Mouse (Mus musculus): ENCODE results near the gene Fgf11. TPM values are rescaled to one million over a fixed set of nuclear protein-coding genes. Genes with fewer than 3 reads are reported as not detected.

The Fgf11 gene
- total RNA-seq, 2 experiments from 2014 or later: 14.1 to 18.7 TPM

DNA sequence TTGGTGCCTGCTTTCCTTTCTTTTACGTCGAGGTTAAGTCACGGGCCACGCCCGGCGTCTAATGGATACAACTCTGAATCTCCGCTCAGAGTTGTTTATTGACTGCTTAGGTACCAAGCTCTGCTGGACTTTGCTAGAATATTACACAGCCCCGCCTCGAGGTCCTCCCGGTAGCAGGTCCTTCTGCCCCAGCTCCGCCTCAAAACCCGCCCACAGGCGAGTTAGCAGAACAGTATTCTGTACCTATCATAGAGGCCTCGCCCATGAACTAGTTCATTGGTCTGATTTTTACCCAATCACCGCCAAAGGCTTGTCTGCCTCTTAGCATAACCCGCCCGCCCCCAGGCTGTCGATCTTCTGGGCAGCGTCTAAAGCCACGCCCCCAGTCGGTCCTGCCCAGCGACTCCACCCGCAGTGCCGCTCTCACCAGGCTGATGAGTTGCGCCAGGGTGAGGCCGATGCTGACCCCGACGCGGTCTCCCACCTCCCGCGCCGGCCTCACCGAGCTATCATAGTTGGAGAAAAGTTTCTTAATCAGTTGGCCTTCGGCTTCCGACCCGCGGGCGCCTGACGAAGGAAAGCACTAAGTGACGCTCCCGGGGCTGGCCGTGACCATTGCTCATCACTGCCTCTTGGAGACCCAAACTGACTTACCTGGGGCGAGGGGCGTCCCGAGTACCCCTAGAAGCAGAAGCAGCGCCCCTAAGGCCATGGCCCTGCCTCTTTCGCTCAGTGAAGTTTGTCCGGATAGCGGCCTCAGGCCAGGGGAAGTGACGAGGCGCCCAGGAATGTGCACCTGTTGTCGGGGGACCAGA, 6.3 kb downstream of the Fgf11 start, which contains the start of gene Chrnb1:
Chrnb1 (minus strand) TSS at position 776 of the 815 bp plus-strand sequence.
- intact Hi-C loops (cut with DNase I): no loop called here
- DNase-seq (ENCODE audit: low spot score in 2 of 2): peak; percentile 81 to 84

DNA sequence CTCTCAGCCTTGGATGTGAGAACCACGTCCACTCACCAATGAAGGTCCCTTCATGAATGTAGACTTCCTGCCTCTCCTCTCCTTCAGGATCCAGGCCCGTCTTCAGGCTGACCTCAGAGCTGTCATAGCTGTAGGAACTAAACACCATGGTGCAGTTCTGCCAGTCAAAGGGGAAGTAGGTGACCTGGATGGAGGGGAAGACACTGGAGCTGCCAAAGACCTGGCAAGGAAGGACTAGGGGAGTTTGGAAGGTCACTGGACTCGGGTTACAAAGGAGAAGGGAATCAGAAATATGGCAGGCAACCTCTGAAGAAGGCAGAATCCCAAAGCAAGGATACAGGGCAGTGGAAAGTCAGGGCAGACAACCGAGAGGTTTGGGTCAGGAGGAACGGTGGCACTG, 8.2 kb downstream of the Fgf11 start:
- DNase-seq (ENCODE audit: low spot score in 2 of 2): no peak
- intact Hi-C loops (cut with DNase I): no loop called here

GRCm38 (mm10) chr11:69791420-69791819, 10.2 kb downstream of the Fgf11 start:
- no peak for DNase-seq (ENCODE audit: low spot score in 2 of 2)
- intact Hi-C loops (cut with DNase I): no loop called here

DNA sequence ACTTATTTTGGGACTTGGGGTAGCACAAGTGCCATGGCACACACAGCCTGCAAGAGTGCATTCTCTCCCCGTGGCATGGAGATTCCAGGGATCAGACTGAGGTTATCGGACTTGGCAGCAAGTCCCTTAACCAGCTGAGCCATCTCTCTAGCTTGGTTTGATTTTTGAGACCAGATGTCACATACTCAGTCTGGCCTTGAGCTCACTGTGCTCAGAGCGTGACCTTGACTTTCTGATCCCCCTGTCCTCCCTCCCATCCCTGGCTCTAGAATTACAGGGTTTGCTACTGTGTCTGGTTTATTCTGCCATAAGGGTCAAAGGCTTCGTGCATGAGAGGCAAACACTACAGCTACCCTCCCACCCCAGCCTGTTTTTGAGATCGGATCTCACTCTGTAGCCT, 12.2 kb downstream of the Fgf11 start:
- no peak for DNase-seq (ENCODE audit: low spot score in 2 of 2)
- intact Hi-C loops (cut with DNase I): no loop called here

DNA sequence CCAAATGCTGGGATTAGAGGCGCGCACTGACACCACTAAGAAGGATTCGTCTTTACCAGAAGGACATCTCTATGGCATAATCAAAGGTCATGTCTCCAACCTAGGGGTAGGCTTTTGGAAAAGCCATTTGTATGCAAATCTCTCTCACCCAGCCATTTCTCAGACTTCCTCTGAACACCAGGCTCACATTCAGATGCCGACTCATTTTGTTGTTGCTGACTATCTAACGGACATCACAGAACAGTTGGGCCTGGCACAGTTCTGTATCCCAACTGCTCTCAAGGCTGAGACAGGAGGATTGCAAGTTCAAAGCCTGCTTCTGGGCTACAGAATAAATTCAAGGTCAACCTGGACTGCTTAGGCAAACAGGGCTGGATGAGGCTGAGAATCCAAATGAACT, 14.4 kb downstream of the Fgf11 start:
- intact Hi-C loops (cut with DNase I): no loop called here
- DNase-seq (ENCODE audit: low spot score in 2 of 2): no peak

GRCm38 (mm10) chr11:69784793-69785272, 16.8 kb downstream of the Fgf11 start:
- intact Hi-C loops (cut with DNase I): no loop called here
- DNase-seq (ENCODE audit: low spot score in 2 of 2): no peak

DNA sequence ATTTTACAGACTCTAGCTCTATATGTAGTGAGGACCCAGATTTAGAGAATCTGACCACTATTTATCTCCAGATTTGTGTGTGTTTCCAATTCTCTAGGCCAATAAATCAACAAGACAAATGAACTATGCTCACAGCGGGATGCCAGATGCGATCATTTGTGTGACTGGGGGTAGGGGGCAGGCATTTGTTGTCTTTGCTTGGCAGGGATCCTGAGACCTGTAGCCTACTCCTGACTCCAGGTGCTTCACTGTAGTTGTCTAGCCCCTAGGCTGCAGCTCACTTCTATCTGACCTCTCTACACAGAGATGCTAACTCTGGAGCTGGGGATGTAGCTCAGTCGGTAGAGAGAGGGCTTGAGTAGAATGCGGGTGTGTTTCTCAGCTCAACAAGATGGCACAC, 19.8 kb downstream of the Fgf11 start:
- no peak for DNase-seq (ENCODE audit: low spot score in 2 of 2)
- intact Hi-C loops (cut with DNase I): no loop called here

- DNase-seq (ENCODE audit: low spot score in 2 of 2): no peak
- intact Hi-C loops (cut with DNase I): no loop called here
Measured at GRCm38 (mm10) chr11:69778985-69779384, 22.7 kb downstream of the Fgf11 start.

DNA sequence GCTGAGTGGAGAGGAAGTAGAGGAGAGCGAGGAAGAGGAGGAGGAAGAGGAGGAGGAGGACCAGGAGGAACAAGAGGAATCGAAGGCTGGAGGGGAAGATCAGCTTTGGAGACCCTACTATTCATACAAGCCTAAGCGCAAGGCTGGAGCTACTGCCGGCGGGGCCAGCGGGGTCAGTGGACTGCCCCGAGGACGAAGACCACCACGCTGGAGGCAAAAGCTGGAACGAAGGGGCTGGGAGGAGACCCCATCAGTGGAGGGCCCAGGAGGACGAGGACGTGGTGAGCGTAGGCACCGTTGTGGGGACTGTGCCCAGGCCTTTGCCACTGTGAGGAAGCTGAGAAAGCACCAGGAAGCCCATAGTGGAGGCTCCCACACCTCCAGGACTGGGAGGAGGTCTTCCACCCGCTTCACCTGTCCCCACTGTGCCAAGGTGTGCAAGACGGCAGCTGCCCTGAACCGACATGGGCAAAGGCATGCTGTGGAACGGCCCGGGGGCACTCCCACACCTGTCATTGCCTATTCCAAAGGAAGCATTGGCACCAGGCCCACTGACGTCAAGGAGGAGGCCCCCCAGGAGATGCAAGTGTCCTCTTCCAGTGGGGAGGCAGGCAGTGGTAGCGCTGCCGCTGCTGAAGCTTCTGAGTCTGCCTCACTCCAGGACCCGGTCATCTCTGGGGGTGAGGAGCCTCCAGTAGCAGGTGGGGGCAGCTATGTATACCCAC, 23.2 kb downstream of the Fgf11 start:
- no peak for DNase-seq (ENCODE audit: low spot score in 2 of 2)
- intact Hi-C loops (cut with DNase I): no loop called here

GRCm38 (mm10) chr11:69777504-69778257, 24.0 kb downstream of the Fgf11 start:
- intact Hi-C loops (cut with DNase I): no loop called here
- no peak for DNase-seq (ENCODE audit: low spot score in 2 of 2)

DNA sequence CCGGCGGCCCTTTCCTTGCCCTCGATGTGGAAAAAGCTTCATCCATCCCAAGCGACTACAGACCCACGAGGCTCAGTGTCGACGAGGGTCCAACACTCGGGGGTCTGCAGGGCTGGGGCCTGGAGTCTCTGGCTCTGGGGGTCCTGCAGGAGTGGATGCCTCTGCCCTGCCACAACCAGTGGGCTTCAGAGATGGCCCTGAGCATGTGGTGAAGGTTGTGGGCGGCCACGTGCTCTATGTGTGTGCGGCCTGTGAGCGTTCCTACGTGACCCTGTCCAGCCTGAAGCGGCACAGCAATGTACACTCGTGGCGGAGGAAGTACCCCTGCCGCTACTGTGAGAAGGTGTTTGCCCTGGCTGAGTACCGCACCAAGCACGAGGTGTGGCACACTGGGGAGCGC, 25.2 kb downstream of the Fgf11 start:
- DNase-seq (ENCODE audit: low spot score in 2 of 2): no peak
- intact Hi-C loops (cut with DNase I): no loop called here

DNA sequence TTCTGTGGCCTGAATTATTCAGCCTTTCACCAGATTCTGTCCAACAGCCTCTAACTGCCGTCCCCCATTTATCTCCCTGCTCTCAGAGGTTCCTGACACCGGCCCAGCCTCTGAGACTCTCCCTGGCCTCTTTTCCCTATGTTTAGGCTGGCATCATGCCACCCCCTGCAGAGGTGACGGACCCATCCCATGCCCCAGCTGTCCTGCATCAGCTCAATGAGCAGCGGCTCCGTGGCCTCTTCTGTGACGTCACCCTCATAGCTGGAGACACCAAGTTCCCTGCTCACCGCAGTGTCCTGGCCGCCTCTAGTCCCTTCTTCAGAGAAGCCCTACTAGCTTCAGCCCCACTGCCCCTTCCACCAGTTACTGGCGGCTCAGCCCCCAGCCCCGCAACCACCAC, 25.9 kb downstream of the Fgf11 start:
- DNase-seq (ENCODE audit: low spot score in 2 of 2): no peak

DNA sequence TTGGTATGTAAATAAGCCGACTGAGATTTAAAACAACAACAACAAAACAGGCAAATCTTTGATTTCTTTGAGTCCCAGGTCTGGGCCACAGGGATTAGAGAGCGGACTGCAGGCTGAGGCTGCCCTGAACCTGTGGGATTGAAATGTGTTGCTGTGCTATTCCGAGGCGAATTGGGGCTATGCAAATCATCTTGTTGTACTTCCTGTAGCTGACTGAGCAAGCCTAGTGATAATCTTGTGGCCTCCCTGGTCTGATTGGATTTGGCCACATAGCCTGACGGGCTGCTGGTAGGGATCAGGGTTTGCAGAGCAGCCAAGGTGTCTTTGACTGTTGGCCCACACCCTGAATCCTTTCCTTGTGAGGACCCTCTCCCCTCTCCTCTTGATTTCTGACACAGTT, 26.7 kb downstream of the Fgf11 start:
- DNase-seq (ENCODE audit: low spot score in 2 of 2): no peak

More for the DNA sequence above, 25.9 kb downstream of the Fgf11 start:
- intact Hi-C loops (cut with DNase I): no loop called here

GRCm38 (mm10) chr11:69767625-69767909, 34.1 kb downstream of the Fgf11 start:
- no peak for DNase-seq (ENCODE audit: low spot score in 2 of 2)
- intact Hi-C loops (cut with DNase I): no loop called here

More for the DNA sequence above, 26.7 kb downstream of the Fgf11 start:
- intact Hi-C loops (cut with DNase I): no loop called here

DNA sequence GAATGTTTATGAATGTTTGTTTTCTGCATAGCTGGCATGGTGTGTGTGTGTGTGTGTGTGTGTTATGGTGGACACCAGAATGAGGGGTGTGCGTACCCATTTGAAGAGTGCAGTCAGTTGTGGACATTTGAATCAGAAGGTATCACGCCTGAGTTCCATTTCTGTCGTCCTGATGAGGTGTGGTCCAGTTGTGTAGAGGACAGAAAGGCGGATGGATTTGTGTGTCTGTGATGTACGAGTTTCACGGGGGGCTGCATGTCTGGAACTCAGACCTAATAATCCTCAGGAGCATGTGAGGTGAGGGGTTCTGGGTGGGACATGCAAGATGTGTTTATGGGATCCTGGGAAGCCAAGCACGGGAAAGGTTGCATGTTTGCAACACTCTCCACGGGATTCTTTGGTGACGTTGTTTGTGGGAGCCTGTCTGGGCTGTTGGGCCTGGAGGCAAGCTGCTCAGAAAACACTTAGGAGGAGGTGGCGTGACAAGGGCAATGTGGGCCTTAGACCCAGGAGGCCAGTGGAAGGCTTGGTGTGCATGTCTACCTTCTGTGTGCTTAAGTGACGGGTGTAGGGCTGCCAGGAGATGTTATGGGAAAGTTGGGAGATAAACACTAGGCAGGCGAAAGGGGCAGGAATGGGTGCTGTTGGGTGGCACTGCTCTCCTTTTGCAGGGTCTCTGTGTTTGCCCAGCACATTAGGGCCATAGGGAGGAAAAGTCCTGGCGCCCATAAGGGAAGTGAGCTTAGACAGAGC, 34.6 kb downstream of the Fgf11 start:
- no peak for DNase-seq (ENCODE audit: low spot score in 2 of 2)

GRCm38 (mm10) chr11:69766126-69766609, 35.5 kb downstream of the Fgf11 start:
- intact Hi-C loops (cut with DNase I): loop anchor here (1.0 kb wide), 1 partner anchor 37 kb away; no protein-coding TSS in a partner anchor
- DNase-seq (ENCODE audit: low spot score in 2 of 2): peak; percentile 70 to 77

More for the DNA sequence above, 34.6 kb downstream of the Fgf11 start:
- intact Hi-C loops (cut with DNase I): loop anchor here (1.0 kb wide), 1 partner anchor 36 kb away; no protein-coding TSS in a partner anchor

DNA sequence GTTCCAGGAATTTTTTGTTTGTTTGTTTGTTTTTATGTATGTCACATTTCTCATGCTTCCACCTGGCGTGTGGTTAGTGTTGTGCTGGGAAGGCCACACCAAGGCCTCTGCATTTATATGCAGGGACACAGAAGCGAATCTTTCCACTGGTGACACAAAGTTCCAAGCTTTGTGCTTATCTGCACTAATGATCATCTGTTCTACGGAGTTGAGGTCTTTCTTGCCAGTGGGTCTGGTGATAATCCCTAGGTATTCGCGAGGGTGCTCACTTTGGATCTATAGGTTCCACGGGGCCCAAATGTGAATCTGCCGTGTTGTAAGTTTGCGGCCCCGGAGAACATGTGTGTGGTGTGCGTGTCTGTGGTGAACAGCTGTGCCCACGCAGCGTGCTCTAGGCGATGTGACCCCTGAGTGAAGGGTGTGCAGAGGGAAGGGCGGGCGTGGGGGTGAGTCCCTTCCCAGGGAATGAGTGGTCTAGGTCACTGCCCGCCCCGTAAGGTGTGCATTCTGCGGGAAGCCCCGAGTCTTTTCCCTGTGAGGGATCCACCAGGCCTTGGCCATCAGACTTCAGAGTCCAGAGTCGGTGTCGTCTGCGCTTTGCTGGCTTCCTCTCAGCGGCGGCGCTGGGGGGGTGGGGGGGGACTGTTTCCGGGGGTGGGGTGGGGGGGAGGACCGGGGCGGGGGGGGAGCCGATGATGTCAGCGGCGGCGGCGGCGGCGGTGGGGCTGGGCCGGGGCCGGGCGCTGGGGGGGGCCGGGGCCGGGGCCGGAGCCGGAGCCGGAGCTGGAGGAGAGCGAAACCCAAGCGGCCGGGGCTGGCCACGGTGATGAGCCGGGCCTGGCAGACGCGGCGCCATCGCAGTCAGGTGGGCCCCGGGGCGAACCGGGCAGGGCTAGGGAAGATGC, 36.2 kb downstream of the Fgf11 start, which contains the start of gene Zbtb4:
Zbtb4 (plus strand) TSS at position 692 of the 905 bp plus-strand sequence.
- peak; percentile 43 to 46 for DNase-seq (ENCODE audit: low spot score in 2 of 2)
- intact Hi-C loops (cut with DNase I): loop anchor here (1.0 kb wide), 1 partner anchor 38 kb away; no protein-coding TSS in a partner anchor

- DNase-seq (ENCODE audit: low spot score in 2 of 2): no peak
- intact Hi-C loops (cut with DNase I): no loop called here
Measured at GRCm38 (mm10) chr11:69763551-69763950, 38.1 kb downstream of the Fgf11 start.
